Mouse (Mus musculus): ENCODE results near the gene Heatr3.

The Heatr3 gene

DNA sequence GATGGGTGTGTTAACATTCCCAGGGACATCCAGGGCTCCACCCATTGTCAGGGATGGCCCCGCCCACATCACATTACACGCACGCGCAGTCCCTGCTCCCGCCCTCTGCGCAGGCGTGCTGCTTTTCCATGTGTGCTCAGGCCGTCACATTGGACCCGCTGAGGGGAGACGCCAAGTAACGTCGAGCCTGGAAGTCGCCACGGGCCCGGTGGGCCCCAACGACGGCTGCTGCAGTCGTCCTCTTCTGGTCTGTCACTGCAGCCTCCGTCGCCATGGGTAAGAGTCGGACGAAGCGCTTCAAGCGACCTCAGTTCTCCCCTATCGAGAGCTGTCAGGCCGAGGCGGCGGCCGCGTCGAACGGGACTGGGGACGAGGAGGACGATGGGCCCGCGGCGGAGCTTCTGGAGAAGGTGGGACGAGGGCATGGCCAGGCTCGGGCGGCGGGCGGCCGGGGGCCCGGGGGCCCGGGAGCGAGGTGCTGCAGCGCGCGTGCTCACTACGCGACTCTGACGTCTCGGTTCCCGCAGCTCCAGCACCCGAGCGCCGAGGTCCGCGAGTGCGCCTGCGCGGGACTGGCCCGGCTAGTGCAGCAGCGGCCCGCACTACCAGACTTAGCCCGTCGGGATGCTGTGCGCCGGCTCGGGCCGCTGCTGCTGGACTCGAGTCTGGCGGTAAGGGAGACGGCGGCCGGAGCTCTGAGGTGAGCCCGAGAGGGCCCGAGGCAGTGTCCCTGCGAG is at the start of gene Heatr3:
Heatr3 (plus strand) TSS at position 108 of the 737 bp plus-strand sequence.
- DNase-seq (ENCODE audit: low spot score in 2 of 2) = peak; percentile 97

DNA sequence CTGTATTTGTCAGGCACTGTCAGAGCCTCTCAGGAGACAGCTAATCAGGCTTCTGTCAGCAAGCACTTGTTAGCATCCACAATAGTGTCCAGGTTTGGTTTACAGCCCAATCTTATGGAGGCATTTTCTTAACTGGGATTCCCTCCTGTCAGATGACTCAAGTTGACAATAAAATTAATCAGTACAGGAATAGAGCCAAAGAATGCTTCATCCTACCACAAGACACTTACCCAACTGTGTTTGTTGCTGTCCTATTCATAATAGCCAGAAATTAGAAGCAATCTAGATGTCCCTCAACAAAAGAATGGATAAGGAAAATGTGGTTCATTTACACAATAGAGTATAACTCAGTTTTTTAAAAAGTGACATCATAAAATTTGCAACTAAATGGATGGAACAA is 49.6 kb upstream of the Heatr3 start:
- no peak for DNase-seq (ENCODE audit: low spot score in 2 of 2)

DNA sequence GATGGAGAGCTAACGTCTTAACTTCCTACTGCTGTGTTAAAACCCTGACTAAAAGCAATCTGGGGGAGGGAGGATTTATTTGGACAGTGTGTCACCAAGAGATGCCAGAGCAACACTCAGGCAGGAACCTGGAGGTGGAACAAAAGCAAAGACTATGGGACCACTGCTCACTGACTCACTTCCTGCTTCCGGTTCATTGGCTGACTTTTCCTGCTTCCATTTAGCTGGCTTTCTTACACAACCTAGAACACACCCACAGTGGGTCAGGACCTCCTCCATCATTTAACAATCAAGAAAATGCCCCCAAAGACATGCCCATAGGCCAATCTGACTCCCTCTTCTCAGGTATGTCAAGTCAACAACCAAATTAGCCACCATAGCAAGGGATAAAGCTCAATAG is 46.0 kb upstream of the Heatr3 start:
- DNase-seq (ENCODE audit: low spot score in 2 of 2) = no peak

DNA sequence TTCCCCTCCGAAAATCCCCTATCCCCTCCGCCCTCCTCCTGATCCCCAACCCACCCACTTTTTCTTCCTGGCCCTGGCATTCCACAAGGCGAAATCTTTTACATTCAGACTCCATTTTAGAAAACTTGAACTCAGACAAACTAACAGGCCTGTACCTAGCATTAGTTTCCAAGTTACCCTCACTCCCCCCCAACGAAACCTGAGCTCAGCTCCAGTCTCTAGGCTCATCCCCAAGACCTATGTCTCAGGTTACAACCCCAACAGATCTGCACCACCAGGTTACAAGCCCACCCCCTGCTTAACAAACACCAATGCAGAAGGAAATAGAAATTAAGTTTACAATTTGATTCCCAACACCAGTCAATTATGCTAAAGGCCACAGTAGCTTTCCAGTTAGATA is 44.3 kb upstream of the Heatr3 start:
- no peak for DNase-seq (ENCODE audit: low spot score in 2 of 2)

DNA sequence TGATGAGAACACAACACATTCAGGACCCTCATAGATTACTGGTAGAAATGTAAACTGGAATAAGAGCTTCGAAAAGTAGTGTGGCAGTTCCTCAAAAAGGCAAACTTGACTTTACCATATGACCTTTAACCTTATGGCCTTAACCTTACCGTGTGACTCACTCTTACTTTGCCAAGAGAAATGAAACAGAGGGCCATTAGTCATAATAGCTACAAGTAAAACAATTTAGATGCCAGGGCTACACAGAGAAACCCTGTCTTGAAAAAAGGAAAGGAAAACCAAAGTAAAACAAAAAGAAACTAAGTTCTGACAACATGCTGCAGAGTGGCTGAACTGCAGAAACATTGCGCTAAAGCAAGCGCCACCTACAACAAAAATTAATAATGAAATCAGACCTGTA is 38.8 kb upstream of the Heatr3 start:
- no peak for DNase-seq (ENCODE audit: low spot score in 2 of 2)

DNA sequence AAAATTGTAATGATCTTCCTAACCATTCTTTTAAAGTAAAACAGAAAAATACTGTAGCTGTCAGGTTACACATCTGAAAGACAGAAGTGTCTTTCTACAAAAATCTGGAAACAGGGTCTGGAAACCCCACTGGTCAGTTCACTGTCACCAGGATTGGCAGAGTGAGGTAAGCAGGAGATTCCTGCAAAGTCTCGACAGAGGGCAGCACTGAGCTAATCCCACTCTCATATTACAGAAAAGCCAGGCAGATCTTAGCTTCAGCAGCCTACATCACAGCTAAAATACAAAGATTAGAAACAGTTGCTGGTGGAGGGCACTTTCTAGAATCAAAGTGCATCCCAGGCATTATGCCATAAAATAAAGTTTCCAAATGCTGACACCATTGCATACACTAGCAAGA is 38.1 kb upstream of the Heatr3 start:
- DNase-seq (ENCODE audit: low spot score in 2 of 2) = peak; percentile 31 to 54

DNA sequence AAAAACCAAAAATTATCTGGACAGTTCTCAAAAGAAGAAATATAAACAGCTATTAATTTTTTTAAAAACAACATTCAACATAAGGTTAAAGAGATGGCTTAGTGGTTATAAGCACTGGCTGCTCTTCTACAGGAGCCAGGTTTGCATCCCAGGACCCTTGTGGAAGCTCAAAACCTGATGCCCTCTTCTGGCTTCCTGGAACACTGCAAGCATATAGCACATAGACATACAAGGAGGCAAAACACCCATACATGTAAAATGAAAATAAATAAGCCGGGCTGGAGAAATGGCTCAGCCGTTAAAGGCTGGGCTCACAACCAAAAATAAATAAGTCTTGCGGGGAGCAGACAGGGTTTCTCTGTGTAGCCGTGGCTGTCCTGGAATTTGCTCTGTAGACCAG is 28.4 kb upstream of the Heatr3 start:
- no peak for DNase-seq (ENCODE audit: low spot score in 2 of 2)

DNA sequence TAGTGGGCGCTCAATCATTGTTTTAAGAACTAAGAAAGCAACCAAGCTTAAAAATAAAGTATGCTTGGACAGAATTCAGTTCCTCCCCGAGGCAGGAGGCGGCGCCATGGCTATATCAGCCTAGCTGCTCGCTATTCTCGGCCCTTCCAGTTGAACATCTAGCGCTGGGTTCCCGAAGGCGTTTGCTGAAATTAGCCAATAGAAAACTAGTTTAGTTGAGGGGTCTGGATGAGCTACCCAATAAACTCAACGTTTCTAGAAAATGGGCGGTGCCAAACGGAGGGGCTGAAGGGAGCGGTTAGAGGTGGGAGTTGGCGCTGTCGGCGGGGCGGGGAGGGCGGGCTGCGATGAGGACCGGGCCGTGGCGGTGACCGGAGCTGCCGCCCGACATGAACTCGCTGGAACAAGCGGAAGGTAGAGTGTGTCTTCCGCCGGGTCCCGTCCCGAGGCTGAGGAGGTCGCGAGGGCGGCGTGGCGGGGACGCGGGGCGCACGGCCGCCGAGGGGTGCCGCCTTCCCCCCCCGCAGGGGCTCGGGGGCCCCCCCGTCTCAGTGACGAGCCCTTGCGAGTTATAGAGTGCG is 19.1 kb upstream of the Heatr3 start, which contains the start of gene Cnep1r1:
Cnep1r1 (plus strand) TSS at position 314 of the 581 bp plus-strand sequence.
- peak; percentile 95 to 96 for DNase-seq (ENCODE audit: low spot score in 2 of 2)

DNA sequence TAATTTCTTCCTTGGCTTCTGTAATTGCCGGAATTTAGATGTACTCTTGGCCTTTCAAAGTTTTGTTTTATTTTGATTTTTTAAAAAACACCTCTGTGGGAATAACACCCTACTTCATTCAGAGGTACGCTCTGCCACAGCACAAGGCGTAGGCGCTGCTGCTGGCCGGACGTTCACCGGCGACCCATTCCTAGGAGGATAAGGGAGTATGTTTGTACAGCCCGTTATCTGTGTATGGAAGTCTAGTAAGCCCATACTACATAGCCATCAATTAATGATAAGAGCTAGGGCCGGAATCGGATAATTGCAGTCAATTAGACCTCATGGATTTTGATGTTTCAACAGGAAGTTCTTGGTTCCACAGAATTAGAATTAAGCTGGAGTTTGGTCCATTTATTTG is 18.6 kb upstream of the Heatr3 start:
- DNase-seq (ENCODE audit: low spot score in 2 of 2) = no peak

DNA sequence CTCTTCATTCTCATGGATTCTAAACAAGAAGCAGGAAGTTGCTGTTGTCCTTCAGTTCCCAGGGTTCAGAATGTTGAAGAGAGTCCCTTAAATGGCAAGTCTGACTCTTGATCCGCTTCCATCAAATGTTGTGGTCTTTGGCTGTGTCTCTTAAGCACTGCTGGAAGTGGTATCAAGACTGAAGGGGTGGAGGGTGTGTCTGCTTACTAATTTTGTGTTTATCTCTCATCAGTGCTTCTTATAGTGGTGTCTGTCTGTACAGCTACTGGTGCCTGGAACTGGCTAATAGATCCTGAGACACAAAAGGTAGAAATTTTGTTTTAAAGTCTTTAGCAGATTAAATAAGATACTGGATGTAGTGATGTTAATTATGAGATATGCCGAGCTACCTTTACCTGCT is 12.8 kb upstream of the Heatr3 start:
- DNase-seq (ENCODE audit: low spot score in 2 of 2) = no peak

DNA sequence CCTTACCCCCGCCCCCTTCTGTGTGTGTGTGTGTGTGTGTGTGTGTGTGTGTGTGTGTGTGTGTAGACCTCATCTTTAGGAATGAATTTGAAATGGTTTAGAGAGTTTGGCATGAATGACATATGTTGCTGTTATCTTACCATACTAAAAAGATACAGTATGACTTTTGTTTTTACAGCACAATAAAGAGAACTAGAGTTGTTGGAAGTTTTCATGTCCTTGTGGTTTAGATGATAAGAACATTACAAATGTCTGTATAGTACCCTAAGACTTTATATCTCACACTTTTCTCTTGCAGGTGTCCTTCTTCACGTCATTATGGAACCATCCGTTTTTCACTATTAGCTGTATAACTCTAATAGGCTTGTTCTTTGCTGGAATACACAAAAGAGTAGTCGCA is 8.3 kb upstream of the Heatr3 start:
- no peak for DNase-seq (ENCODE audit: low spot score in 2 of 2)

DNA sequence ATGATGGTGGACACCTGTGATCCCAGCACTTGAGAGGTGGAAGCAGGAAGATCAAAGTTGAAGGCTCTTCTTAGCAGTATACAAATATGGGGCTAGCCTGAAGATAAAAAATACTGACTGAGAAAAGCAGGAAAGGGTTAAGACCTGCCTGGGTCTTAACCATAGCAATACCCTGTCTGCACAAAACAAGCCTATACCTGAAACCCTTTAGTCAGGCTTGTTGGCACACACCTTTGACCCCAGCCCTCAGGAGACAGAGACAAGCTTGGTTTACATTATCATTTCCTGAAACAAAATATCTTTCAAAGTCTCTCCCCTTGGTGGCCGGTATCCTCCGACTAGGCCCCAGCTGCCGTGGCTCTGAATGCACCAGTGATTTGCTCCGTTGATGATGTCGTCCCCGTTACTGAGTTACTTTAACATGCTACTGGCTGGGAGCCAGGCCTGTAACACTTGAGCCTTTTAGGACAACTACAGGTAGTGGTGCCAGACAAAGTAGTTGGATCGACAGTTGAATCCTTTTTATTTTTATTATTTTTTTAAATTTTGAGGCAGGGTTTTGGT is 6.8 kb upstream of the Heatr3 start:
- no peak for DNase-seq (ENCODE audit: low spot score in 2 of 2)

DNA sequence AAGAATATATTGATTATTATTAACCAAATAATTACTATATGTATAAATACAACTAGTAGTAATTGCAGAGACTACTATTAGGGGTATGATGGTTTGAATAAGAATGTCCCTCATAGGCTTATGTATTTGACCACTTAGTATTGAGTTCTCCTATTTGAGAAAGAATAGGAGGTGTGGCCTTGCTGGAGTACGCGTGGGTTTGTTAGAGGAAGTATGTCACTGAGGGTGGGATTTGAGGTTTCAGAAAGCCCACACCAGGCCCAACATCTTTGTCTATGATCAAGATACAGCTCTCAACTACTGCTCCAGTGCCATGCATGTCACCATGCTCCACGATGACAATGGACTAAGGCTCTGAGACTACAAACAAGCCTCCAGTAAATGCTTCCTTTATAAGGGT is 1.6 kb downstream of the Heatr3 start:
- DNase-seq (ENCODE audit: low spot score in 2 of 2) = no peak

DNA sequence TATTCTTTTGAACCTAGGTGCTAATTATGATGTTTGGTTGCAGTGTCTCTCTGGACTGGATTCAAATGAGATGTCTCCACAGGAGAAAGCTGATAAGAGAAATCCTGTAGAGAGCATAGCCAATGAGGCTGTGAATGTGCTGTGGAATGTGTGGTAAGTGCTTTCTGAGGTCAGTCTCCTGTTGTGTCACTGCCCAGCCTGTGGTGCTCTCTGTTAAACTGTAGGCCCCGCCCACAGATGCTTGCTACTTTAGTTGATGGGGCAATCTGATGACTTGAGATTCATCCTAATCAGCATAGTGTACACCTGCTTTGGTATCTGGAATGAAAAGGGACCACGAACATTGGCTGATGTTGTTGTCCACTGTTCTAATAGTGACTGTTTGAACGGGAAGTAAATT is 4.0 kb downstream of the Heatr3 start:
- DNase-seq (ENCODE audit: low spot score in 2 of 2) = no peak

DNA sequence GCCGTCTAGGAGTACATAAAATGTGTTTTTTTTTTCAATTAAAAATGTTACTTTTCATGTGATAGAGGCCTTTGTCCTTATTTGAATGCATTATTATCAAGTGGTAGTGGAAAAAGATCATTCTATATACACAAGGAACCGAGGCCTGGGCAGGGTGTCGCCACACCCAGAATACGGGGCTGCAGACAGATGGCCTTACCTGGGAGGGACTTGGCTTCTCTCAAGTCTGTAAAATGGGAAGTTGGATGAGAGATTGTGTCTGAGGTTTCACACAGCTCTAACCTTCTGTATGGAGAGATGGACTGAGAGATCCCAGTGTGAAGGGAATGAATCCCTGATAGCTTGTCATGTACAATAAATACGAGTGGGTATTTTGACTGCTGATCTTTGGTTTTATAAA is 6.4 kb downstream of the Heatr3 start:
- no peak for DNase-seq (ENCODE audit: low spot score in 2 of 2)

DNA sequence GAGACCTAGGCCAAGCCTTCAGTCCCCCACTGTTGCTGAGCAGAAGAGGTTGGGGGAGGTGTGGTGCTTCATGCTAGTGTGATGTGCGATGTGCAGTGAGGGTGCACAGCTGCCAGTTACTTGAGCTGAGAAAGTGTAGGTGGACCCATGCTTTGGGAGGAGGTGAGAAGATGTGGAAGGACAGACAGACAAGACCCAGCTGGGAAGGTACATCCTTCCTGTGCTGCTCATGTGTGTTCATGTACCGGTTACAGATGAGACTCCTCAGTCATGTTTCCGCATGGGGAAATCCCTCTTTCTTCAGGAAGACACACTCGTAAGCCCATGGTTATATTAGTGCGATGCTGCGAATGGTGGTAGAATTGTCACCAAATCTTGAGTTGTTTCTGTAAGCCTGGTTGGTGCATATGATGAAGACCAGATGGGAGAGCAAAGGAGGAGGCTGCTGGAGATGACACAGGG is 13.3 kb downstream of the Heatr3 start:
- no peak for DNase-seq (ENCODE audit: low spot score in 2 of 2)

DNA sequence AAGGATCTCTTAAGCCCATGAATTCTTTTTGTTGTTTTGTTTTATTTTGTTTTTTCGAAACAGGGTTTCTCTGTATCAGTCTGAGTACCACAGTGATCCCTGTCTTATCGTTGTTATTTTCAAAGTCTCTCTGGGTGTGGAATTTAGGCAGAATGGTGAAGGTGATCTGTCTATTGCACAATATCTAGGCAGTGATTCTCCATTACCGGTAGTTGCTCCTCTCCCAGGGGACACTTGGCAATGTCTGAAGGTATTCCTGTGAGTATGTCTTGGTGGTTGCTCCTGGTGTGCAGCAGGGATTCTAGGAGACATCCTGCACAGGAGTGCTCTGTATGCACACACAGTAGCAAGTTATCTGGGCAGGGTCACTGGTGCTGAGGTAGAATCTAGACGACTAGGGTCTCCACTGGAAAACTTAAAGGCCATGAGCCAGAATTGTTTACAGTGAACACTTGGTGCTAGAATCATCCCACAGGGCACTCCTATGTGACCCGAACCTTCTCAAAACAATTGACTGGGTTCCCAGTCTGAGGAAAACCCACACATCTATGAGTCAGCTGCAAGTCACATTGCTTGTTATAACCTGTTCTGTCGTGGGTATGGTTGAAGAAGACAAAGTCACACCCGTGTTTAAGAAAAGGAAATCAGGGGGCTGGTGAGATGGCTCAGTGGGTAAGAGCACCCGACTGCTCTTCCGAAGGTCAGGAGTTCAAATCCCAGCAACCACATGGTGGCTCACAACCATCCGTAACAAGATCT is 22.8 kb downstream of the Heatr3 start:
- no peak for DNase-seq (ENCODE audit: low spot score in 2 of 2)

DNA sequence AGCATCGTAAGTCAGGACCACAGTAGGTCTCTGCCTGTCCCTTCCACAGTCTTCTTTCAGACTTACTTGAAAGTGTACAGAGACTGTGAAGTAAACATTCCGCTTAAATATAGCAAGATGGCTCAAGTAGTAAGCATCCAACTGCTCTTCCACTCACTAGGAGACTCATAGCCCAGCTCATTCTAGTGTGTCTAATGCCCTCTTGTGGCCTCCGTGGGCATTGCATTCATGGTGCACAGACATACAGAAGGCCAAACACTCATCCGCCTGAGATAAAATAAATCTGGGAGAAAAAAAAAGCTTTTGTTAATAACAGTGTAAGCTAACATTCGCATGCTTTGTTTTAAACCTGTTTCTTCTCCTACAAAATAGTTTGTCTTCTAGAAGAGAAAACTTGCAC is 23.8 kb downstream of the Heatr3 start:
- peak; percentile 42 to 71 for DNase-seq (ENCODE audit: low spot score in 2 of 2)

DNA sequence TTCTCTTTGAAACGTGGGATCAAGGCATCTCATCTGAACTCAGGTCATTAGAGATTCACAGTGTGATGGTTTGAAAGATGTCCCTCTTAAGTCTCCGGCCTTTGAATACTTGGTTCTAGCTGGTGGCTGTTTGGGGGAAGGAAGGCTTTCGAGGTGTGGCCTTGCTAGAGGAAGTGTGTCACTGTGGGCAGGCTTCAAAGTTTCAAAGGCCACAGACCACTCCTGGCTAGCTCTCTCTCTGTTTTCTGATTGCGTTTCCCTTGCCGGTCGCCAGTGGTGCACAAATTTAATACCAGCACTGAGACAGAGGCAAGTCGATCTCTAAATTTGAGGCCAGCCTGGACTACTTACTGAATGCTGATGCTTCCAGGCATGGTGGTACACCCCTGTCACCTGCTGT is 37.6 kb downstream of the Heatr3 start:
- no peak for DNase-seq (ENCODE audit: low spot score in 2 of 2)

DNA sequence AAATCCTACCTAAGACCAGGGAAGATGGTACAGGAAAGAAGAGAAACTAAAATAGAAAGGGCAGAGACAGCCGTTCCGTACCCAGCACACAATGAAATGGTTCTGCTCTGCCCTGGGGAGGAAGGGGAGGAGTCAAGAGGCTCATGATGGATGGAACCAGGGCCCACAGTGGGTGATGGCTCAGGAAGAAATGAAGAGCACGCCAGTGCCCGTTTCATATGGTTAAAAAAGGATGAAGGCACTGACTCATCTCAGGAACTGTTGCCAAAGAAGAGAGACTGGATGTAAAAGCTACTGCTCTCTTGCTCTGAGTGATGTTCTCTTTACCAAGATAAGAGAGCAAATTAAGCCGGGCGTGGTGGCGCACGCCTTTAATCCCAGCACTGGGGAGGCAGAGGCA is 39.6 kb downstream of the Heatr3 start:
- DNase-seq (ENCODE audit: low spot score in 2 of 2) = no peak

DNA sequence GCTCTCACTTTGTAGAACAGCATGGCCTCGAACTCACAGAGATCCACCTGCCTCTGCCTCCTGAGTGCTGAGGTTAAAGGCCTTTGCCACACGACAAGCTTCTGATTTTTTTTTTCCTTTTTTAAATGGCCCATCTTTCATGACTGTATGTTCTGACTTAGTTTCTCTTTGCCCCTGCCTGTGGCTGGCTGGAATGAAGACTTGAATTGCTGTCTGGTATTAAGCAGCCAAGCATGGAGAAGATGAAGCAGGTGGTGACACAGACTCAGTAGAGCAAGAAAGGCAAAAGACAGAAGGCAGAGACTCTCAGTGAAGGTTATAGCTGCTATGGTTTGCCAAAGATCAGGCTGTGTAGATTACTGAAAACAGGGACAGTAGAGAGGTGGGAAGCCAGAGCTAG is 45.5 kb downstream of the Heatr3 start:
- no peak for DNase-seq (ENCODE audit: low spot score in 2 of 2)

DNA sequence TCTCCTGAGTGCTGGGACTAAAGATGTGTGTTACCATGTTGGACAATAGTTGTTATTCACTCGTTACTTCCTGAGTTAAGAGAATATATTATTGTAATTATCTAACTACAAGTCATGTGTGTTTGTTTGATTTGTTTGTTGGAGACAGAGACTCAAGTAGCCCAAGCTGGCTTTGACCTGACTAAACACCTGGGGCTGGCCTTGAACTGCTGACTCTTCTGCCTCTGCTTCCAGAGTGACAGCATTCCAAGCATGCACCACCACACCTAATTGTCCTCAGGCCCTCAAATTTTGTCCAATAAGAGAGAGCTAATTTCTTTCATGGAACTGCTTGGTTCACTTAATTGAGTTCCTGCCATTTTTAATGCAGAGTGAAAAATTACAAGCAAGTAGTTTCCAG is 47.3 kb downstream of the Heatr3 start:
- DNase-seq (ENCODE audit: low spot score in 2 of 2) = no peak

DNA sequence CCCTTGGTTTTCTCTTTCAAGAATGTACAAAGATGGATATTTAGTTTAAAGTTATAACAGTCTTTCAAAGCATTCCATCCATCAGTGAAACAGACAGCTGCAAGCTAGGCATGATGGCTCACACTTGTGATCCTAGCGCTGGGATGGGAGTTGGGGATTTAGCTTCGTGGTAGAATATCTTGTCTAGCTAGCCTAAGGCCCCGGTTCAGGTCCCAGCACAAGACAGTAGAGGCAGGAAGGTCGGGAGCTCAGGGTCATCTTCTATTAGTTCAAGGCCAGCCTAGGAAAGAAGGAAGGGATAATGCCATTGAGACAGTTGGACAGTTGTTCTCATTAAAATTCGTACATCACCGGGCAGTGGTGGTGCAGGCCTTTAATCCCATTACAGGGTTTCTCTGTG is 48.1 kb downstream of the Heatr3 start:
- DNase-seq (ENCODE audit: low spot score in 2 of 2) = no peak
